Mouse (Mus musculus) heart, embryonic 10.5 days (tissue): ENCODE measurements around the gene Rangrf. TPM values are rescaled to one million over a fixed set of nuclear protein-coding genes. Genes with fewer than 3 reads are reported as not detected.
A peak's percentile ranks its signal among the peaks of the same experiment; 100 is the strongest.
"Not testable (repeated sequence)": the region's sequence is repeated elsewhere in the genome, so short reads cannot be mapped to it uniquely, and the experiment has no call there.

ENCODE experiments used
- DNase-seq: peaks from one replicate; pipeline ENCODE4 v3.0.0-alpha.2; 2017; ENCODE audit warnings: low spot score
- H3K27ac ChIP-seq: fragments of 300-500 bp; sonication (generic); 2 replicates; pipeline ENCODE4 v1.5.1; 2016; ENCODE audit warnings: mild to moderate bottlenecking
- H3K27me3 ChIP-seq: fragments of 300-500 bp; sonication (generic); 2 replicates; pipeline ENCODE4 v1.6.1; 2016; ENCODE audit warnings: mild to moderate bottlenecking; ENCODE audit not compliant: poor library complexity, insufficient read depth, severe bottlenecking
- H3K36me3 ChIP-seq: fragments of 300-500 bp; sonication (generic); 2 replicates; pipeline ENCODE4 v1.6.1; 2016; ENCODE audit warnings: mild to moderate bottlenecking, moderate library complexity
- H3K4me1 ChIP-seq: fragments of 300-500 bp; sonication (generic); 2 replicates; pipeline ENCODE4 v1.6.1; 2016; ENCODE audit warnings: mild to moderate bottlenecking
- H3K4me3 ChIP-seq: fragments of 300-500 bp; sonication (generic); 2 replicates; pipeline ENCODE4 v1.5.1; 2016; ENCODE audit warnings: mild to moderate bottlenecking, moderate library complexity
- H3K9me3 ChIP-seq: fragments of 300-500 bp; sonication (generic); 2 replicates; pipeline ENCODE4 v1.6.1; 2016; ENCODE audit warnings: mild to moderate bottlenecking, moderate library complexity
- WGBS: fragments of 180-500 bp; shearing (Covaris S2); methylation state at CpG from one replicate; pipeline ENCODE4 v1.1.7; 2016; 5-methylcytosine and 5-hydroxymethylcytosine counted together
- polyA plus RNA-seq: library from polyadenylated mRNA; unstranded; fragments of >200 nt; fragmentation: Nextera tagmentation; extraction: Ambion mirVana; gene quantifications from 2 replicates; pipeline ENCODE4 v1.2.1, GENCODE M21; 2016

Rangrf gene
- polyA plus RNA-seq, 1 experiment from 2014 or later = 79.6 TPM

GRCm38 (mm10) chr11:68968752-68969151 is 6.2 kb downstream of the Rangrf start:
- Histone ChIP-seq H3K9me3 (no peaks in the 10 kb centered on the region), H3K4me3 (no peak overlapping the region), H3K27ac (no peak overlapping the region), H3K27me3 (peaks cover 19% of the 10 kb centered on the region; the same call in 1 of the 2 replicates), H3K4me1 (peaks cover 44% of the 10 kb centered on the region), H3K36me3 (no peaks in the 10 kb centered on the region)
- no peak for DNase-seq
- WGBS = 86% methylated on average over 11 of the region's 11 CpGs

- Histone ChIP-seq H3K27me3 (peaks cover 19% of the 10 kb centered on the region; the same call in 1 of the 2 replicates), H3K9me3 (no peaks in the 10 kb centered on the region), H3K27ac (peak within 1 kb of the TSS; percentile 75), H3K4me1 (peaks cover 37% of the 10 kb centered on the region), H3K4me3 (peak within 1 kb of the TSS; percentile 73), H3K36me3 (no peaks in the 10 kb centered on the region)
- WGBS = under 1% methylated on average over 50 of the region's 50 CpGs
- DNase-seq = peak; percentile 94
These were observed 7.4 kb downstream of the Rangrf start, which contains the start of gene Slc25a35 for GRCm38 (mm10) chr11:68967337-68968282. Slc25a35 (plus strand) TSS chr11:68968131.

DNA sequence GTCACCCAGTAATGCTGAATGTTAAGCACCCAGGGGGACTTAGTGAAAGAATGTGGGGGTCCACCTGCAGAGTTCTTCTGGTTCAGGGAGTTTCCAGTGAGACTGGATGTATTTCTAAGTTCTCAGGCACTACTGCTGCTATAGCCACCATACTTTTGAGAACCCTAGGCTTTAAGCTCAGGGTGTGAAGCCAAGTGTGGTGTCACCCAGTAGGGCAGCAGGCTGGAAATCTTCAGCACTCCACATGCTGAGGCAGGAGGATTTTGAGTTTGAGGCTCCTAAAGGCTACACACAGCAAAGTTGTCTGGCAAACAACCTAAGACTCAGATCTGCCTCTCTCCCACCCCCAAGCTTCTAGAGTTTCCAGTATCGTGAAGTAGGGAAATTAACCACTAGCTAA is 8.4 kb downstream of the Rangrf start:
- no peaks in the 10 kb centered on the region for H3K36me3 ChIP-seq
- 53% methylated on average over 1 of the region's 1 CpGs for WGBS
- H3K4me3 ChIP-seq = no peak overlapping the region
- H3K27me3 ChIP-seq = peaks cover 19% of the 10 kb centered on the region; the same call in 1 of the 2 replicates
- DNase-seq = no peak
- H3K9me3 ChIP-seq = no peaks in the 10 kb centered on the region
- H3K4me1 ChIP-seq = peaks cover 29% of the 10 kb centered on the region
- H3K27ac ChIP-seq = no peak overlapping the region

DNA sequence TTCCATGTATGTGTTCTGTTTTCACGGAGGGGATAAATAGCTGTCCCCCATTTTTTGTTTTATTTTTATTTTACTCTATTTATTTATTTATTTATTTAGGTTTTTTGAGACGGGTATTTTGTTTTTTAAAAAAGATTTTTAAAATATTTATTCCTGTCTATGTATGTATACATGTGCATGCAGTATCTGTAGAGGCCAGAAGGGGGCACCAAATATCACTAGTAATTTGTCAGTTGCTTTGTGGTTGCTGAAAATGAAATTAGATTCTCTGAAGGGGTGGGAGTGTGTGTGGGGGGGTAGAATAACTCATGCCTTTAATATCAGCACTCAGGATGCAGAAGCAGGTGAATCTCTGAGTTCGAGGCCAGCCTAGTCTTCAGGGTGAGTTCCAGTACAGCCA is 9.1 kb downstream of the Rangrf start:
- no peaks in the 10 kb centered on the region for H3K9me3 ChIP-seq
- no peaks in the 10 kb centered on the region for H3K36me3 ChIP-seq
- peaks cover 19% of the 10 kb centered on the region; the same call in 1 of the 2 replicates for H3K27me3 ChIP-seq
- DNase-seq = no peak
- peaks cover 22% of the 10 kb centered on the region for H3K4me1 ChIP-seq
- H3K4me3 ChIP-seq = no peak overlapping the region
- no peak overlapping the region for H3K27ac ChIP-seq
- WGBS = 26% methylated on average over 3 of the region's 3 CpGs

- DNase-seq = no peak
- H3K4me1 ChIP-seq = peaks cover 17% of the 10 kb centered on the region
- no peaks in the 10 kb centered on the region for H3K36me3 ChIP-seq
- no peaks in the 10 kb centered on the region for H3K9me3 ChIP-seq
- no peak overlapping the region for H3K27ac ChIP-seq
- H3K27me3 ChIP-seq = peaks cover 17% of the 10 kb centered on the region; the same call in 1 of the 2 replicates
- H3K4me3 ChIP-seq = no peak overlapping the region
These were observed 9.9 kb downstream of the Rangrf start for GRCm38 (mm10) chr11:68965050-68965449.

DNA sequence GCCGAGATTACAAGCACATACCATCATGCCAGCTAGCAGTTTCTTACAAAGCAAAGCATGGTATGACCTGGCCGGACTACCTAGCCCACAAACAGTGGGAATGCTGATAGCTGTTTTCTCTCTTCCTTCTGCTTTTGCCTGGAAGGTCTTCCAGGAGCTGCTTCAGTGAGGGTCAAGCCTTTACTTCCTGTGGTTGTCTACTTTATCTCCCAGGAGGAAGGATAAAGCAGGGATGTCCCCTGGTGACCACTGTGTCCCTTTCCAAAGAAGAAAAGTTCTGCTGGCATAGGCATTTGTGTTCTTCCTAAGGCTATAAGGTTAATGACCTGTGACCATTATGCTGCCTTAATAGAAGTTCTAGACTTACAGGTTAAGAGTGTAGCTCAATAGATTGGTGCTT is 11.6 kb downstream of the Rangrf start:
- Histone ChIP-seq H3K4me3 (no peak overlapping the region), H3K27me3 (peaks cover under 1% of the 10 kb centered on the region; the same call in 1 of the 2 replicates), H3K27ac (no peak overlapping the region), H3K4me1 (peaks cover 13% of the 10 kb centered on the region), H3K9me3 (no peaks in the 10 kb centered on the region), H3K36me3 (no peaks in the 10 kb centered on the region)
- 68% methylated on average over 2 of the region's 2 CpGs for WGBS
- DNase-seq = no peak

DNA sequence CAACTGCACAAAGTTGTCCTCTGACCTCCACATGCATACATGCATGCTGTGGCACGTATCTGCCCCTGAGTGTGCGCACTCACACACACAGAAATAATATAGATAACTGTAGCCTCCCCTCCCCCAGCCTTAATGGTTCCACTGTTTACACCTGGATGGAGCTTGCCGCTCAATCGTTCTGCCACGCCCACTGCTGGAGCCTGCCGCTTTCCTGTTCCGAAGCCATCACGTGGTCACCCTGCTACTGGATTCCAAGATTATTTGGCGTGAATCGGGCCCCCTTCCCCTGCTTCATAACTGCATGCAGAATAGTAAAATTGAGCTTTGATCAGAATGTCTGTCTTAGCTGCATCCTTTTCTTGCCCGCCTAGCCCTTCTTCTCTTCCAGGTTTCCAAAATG is 12.8 kb downstream of the Rangrf start:
- H3K36me3 ChIP-seq, H3K4me3 ChIP-seq, H3K4me1 ChIP-seq, H3K9me3 ChIP-seq, H3K27ac ChIP-seq, H3K27me3 ChIP-seq, DNase-seq: not testable (repeated sequence)
- WGBS = 20% methylated on average over 11 of the region's 11 CpGs

DNA sequence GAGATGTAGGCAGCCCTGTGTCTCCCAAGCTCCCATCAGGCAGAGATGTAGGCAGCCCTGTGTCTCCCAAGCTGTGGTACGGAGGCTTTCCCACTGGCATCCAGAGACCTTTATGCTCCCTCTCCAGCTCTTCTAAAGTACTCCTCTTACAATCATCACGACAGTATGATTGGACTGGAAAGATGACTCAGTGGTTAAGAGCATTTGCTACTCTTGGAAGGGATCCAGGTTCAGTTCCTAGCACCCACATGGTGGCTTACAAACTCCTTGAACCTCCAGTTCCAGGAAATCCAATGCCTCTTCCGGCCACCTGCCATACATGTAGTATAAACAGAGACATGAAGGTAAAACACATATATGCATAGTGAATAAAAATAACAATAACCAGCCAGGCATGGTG is 13.4 kb downstream of the Rangrf start:
- no peak for DNase-seq
- H3K27me3 ChIP-seq = peaks cover 14% of the 10 kb centered on the region
- WGBS = 72% methylated on average over 3 of the region's 3 CpGs
- H3K27ac ChIP-seq = no peak overlapping the region
- H3K9me3 ChIP-seq = no peaks in the 10 kb centered on the region
- H3K4me3 ChIP-seq = no peak overlapping the region
- H3K36me3 ChIP-seq = no peaks in the 10 kb centered on the region
- peaks cover 5% of the 10 kb centered on the region for H3K4me1 ChIP-seq

DNA sequence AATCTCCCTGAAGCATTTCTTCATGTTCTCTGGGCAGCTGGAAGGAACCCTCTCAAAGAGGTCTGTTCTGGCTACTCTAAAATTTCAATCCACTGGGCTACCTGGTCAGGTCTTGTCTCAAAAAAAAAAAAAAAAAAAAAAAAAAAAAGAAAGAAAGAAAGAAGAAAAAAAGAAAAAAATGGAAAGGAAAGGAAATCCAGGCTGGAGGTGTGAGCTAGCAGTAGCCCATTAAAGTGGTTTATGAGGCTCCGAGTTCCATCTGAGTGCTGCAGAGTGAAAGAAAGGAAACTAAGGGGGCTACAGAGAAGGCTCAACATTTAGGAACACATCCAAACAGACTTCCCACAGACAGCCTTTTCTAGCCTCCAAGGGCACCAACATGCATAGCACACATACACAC is 17.0 kb downstream of the Rangrf start:
- no peak for DNase-seq
- Histone ChIP-seq H3K9me3 (no peaks in the 10 kb centered on the region), H3K4me1 (peaks cover 38% of the 10 kb centered on the region), H3K27ac (0 out of 2 replicates have a peak overlapping the region, but pooled peaks have one; percentile 78), H3K36me3 (peaks cover 3% of the 10 kb centered on the region; the same call in 1 of the 2 replicates), H3K27me3 (peaks cover 50% of the 10 kb centered on the region), H3K4me3 (no peak overlapping the region)
- WGBS = 78% methylated on average over 1 of the region's 1 CpGs

- Histone ChIP-seq H3K9me3 (no peaks in the 10 kb centered on the region), H3K4me1 (peaks cover 38% of the 10 kb centered on the region), H3K27me3 (peaks cover 51% of the 10 kb centered on the region), H3K4me3 (peak within 1 kb of the TSS; percentile 45), H3K27ac (peak within 1 kb of the TSS; percentile 78), H3K36me3 (peaks cover 3% of the 10 kb centered on the region; the same call in 1 of the 2 replicates)
- DNase-seq = no peak
- WGBS = 18% methylated on average over 8 of the region's 8 CpGs
These were observed 17.7 kb downstream of the Rangrf start, which contains the start of gene Arhgef15 for GRCm38 (mm10) chr11:68957308-68957707. Arhgef15 (minus strand) TSS chr11:68957480.

GRCm38 (mm10) chr11:68956697-68957096 is 18.3 kb downstream of the Rangrf start:
- Histone ChIP-seq H3K4me3 (peak overlapping the region; percentile 45), H3K27me3 (peaks cover 56% of the 10 kb centered on the region), H3K36me3 (peaks cover 6% of the 10 kb centered on the region; the same call in 1 of the 2 replicates), H3K4me1 (peaks cover 43% of the 10 kb centered on the region), H3K9me3 (no peaks in the 10 kb centered on the region), H3K27ac (peak overlapping the region; percentile 78)
- 14% methylated on average over 13 of the region's 13 CpGs for WGBS
- DNase-seq = no peak

GRCm38 (mm10) chr11:68956107-68956506 is 18.9 kb downstream of the Rangrf start:
- Histone ChIP-seq H3K9me3 (no peaks in the 10 kb centered on the region), H3K27ac (peak overlapping the region; percentile 78), H3K27me3 (peaks cover 62% of the 10 kb centered on the region), H3K4me3 (peak overlapping the region; percentile 45), H3K4me1 (peaks cover 48% of the 10 kb centered on the region), H3K36me3 (peaks cover 8% of the 10 kb centered on the region; the same call in 1 of the 2 replicates)
- 15% methylated on average over 3 of the region's 3 CpGs for WGBS
- no peak for DNase-seq

DNA sequence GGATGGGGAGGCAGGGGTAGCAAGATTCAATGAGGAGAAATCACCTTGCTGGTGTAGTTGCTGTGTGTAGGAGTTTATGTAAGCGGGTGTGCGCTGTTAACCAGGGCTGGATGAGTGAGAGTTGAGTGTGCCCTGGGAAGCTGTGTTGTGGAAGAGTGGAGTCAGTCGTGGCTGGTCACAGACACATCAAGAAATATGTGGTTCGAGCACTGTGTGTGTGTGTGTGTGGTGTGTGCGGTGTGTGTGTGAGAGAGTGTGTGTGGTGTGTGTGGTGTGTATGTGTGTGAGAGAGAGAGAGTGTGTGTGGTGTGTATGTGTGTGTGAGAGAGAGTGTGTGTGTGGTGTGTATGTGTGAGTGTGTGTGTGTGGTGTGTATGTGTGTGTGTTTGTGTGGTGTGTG is 19.5 kb downstream of the Rangrf start:
- peaks cover 64% of the 10 kb centered on the region for H3K27me3 ChIP-seq

More for the DNA sequence above, 19.5 kb downstream of the Rangrf start:
- H3K9me3 ChIP-seq = no peaks in the 10 kb centered on the region
- WGBS = 69% methylated on average over 5 of the region's 5 CpGs
- no peak for DNase-seq
- peak overlapping the region; percentile 69 for H3K27ac ChIP-seq
- H3K4me1 ChIP-seq = peaks cover 49% of the 10 kb centered on the region
- peak overlapping the region; percentile 60 for H3K4me3 ChIP-seq
- H3K36me3 ChIP-seq = peaks cover 8% of the 10 kb centered on the region; the same call in 1 of the 2 replicates
